Mouse (Mus musculus) cerebellum, adult 9-11 months (tissue): ENCODE results near the gene Lig3.
A peak's percentile ranks its signal among the peaks of the same experiment; 100 is the strongest.

Experiments
- DNase-seq: peaks from one replicate; pipeline ENCODE4 v3.0.0; 2022

The Lig3 gene

GRCm38 (mm10) chr11:82780983-82781903 lies at the start of gene Lig3:
TSS of gene Lig3 (plus strand) at chr11:82781108.
- peak; percentile 93 for DNase-seq

GRCm38 (mm10) chr11:82734227-82734626 lies 46.7 kb upstream of the Lig3 start:
- DNase-seq = no peak

- no peak for DNase-seq
These were observed 41.9 kb upstream of the Lig3 start for GRCm38 (mm10) chr11:82739006-82739405.

- no peak for DNase-seq
These were observed 34.8 kb upstream of the Lig3 start for GRCm38 (mm10) chr11:82746138-82746537.

- no peak for DNase-seq
These were observed 34.0 kb upstream of the Lig3 start for GRCm38 (mm10) chr11:82746857-82747366.

- no peak for DNase-seq
These were observed 28.4 kb upstream of the Lig3 start for GRCm38 (mm10) chr11:82752349-82753115.

- DNase-seq = no peak
These were observed 25.0 kb upstream of the Lig3 start for GRCm38 (mm10) chr11:82755919-82756318.

- no peak for DNase-seq
These were observed 18.6 kb upstream of the Lig3 start for GRCm38 (mm10) chr11:82762286-82762829.

GRCm38 (mm10) chr11:82763261-82763660 lies 17.6 kb upstream of the Lig3 start:
- DNase-seq = no peak

GRCm38 (mm10) chr11:82763742-82764437 lies 17.0 kb upstream of the Lig3 start, which contains the start of the genes Cct6b and Zfp830:
TSS of gene Cct6b (minus strand) at chr11:82764321.
TSS of gene Zfp830 (plus strand) at chr11:82764345.
- peak; percentile 92 for DNase-seq

GRCm38 (mm10) chr11:82764438-82764924 lies 16.4 kb upstream of the Lig3 start:
- no peak for DNase-seq

- DNase-seq = no peak
These were observed 774 bp upstream of the Lig3 start for GRCm38 (mm10) chr11:82780134-82780533.

- DNase-seq = no peak
These were observed 1.3 kb downstream of the Lig3 start for GRCm38 (mm10) chr11:82782197-82782596.

GRCm38 (mm10) chr11:82783453-82783852 lies 2.5 kb downstream of the Lig3 start:
- no peak for DNase-seq

GRCm38 (mm10) chr11:82806656-82807055 lies 25.7 kb downstream of the Lig3 start:
- no peak for DNase-seq

GRCm38 (mm10) chr11:82807370-82807769 lies 26.5 kb downstream of the Lig3 start:
- no peak for DNase-seq

GRCm38 (mm10) chr11:82808485-82808884 lies 27.6 kb downstream of the Lig3 start:
- no peak for DNase-seq

GRCm38 (mm10) chr11:82819350-82819749 lies 38.4 kb downstream of the Lig3 start:
- DNase-seq = no peak

GRCm38 (mm10) chr11:82820788-82821456 lies 40.0 kb downstream of the Lig3 start:
- no peak for DNase-seq

GRCm38 (mm10) chr11:82826818-82827217 lies 45.9 kb downstream of the Lig3 start:
- DNase-seq = no peak

- DNase-seq = no peak
These were observed 50.3 kb downstream of the Lig3 start for GRCm38 (mm10) chr11:82831008-82831893.
